Mouse (Mus musculus) CH12.LX (cell line): ENCODE data around the gene Olfr1241. TPM values are rescaled to one million over a fixed set of nuclear protein-coding genes. Genes with fewer than 3 reads are reported as not detected.

ENCODE experiments used
- DNase-seq: peaks from one replicate; pipeline ENCODE4 v3.0.0-alpha.2; 2013; ENCODE audit errors: extremely low read depth
- H3K27ac ChIP-seq: 2 replicates; pipeline ENCODE4 v1.5.1; 2012; ENCODE audit warnings: low read depth, mild to moderate bottlenecking, control low read depth, moderate library complexity; ENCODE audit not compliant: insufficient read depth
- H3K27me3 ChIP-seq: replicated peaks from 2 replicates; pipeline ENCODE3; 2012; ENCODE audit warnings: inconsistent platforms
- H3K36me3 ChIP-seq, 2 experiments: replicated peaks in 1 of 2; 2 replicates each; pipeline versions ENCODE3 to v1.6.1; 2012; ENCODE audit warnings: inconsistent platforms in 1 of 2, low read length in 1 of 2, mild to moderate bottlenecking in 1 of 2, mixed read lengths in 1 of 2, moderate library complexity in 1 of 2; ENCODE audit not compliant: control insufficient read depth in 1 of 2, insufficient read depth in 1 of 2
- H3K4me1 ChIP-seq, 2 experiments: 2 replicates each; pipeline ENCODE4 v1.6.1; 2012; ENCODE audit warnings: inconsistent platforms in 1 of 2, moderate library complexity in 1 of 2; ENCODE audit not compliant: insufficient read depth in 2 of 2, control insufficient read depth in 1 of 2
- H3K4me2 ChIP-seq: 2 replicates; pipeline ENCODE4 v1.6.1; 2012; ENCODE audit warnings: low read depth, mild to moderate bottlenecking, control low read depth; ENCODE audit not compliant: poor library complexity, insufficient read depth, severe bottlenecking
- H3K4me3 ChIP-seq, 3 experiments: fragments of 150-350 bp in 1 of 3; sonication (generic) in 1 of 3; replicated peaks in 1 of 3; 2 replicates each; pipeline versions ENCODE3 to v1.5.1; 2011 to 2012; ENCODE audit warnings: low read depth in 2 of 3, low read length in 2 of 3, mild to moderate bottlenecking in 2 of 3, moderate library complexity in 2 of 3, control low read depth in 1 of 3, improper control_type of control experiment in 1 of 3, inconsistent platforms in 1 of 3, mixed read lengths in 1 of 3; ENCODE audit not compliant: poor library complexity in 1 of 3
- H3K79me2 ChIP-seq: replicated peaks from 2 replicates; pipeline ENCODE4 v1.6.1; 2012; ENCODE audit warnings: mild to moderate bottlenecking, moderate library complexity; ENCODE audit not compliant: control insufficient read depth, poor library complexity, insufficient read depth, severe bottlenecking; ENCODE audit errors: extremely low read depth
- H3K9ac ChIP-seq: 2 replicates; pipeline ENCODE4 v1.6.1; 2012; ENCODE audit warnings: low read depth, mild to moderate bottlenecking, control low read depth, moderate library complexity; ENCODE audit not compliant: insufficient read depth
- H3K9me3 ChIP-seq: replicated peaks from 2 replicates; pipeline ENCODE3; 2012; ENCODE audit warnings: low read length, inconsistent platforms, mixed read lengths
- CTCF ChIP-seq, 2 experiments: IDR thresholded peaks in 1 of 2; conservative IDR thresholded peaks in 1 of 2; 2 replicates each; pipeline ENCODE4 v1.5.1; 2011 to 2012; ENCODE audit warnings: low read depth in 2 of 2, low read length in 2 of 2, improper control_type of control experiment in 1 of 2, inconsistent platforms in 1 of 2, mild to moderate bottlenecking in 1 of 2, moderate library complexity in 1 of 2
- E2F4 ChIP-seq: IDR thresholded peaks from 2 replicates; pipeline ENCODE4 v1.6.1; 2011; ENCODE audit warnings: low read depth, low read length, improper control_type of control experiment; ENCODE audit not compliant: insufficient replicate concordance
- ETS1 ChIP-seq: conservative IDR thresholded peaks from 2 replicates; pipeline ENCODE4 v1.6.1; 2012; ENCODE audit warnings: low read depth, mild to moderate bottlenecking, inconsistent platforms, low read length, improper control_type of control experiment, moderate library complexity
- GABPA ChIP-seq: IDR thresholded peaks from 2 replicates; pipeline ENCODE4 v1.6.1; 2012; ENCODE audit warnings: low read depth, low read length, improper control_type of control experiment, inconsistent platforms; ENCODE audit not compliant: insufficient replicate concordance
- HCFC1 ChIP-seq: IDR thresholded peaks from 2 replicates; pipeline ENCODE4 v1.6.1; 2012; ENCODE audit warnings: low read depth, mild to moderate bottlenecking, inconsistent platforms, low read length, improper control_type of control experiment
- IRF4 ChIP-seq: IDR thresholded peaks from 2 replicates; pipeline ENCODE4 v1.6.1; 2014; ENCODE audit warnings: low read depth, mild to moderate bottlenecking, inconsistent platforms, low read length, improper control_type of control experiment
- JUN ChIP-seq: IDR thresholded peaks from 2 replicates; pipeline ENCODE4 v1.6.1; 2011; ENCODE audit warnings: low read depth, mild to moderate bottlenecking, low read length, improper control_type of control experiment, moderate library complexity; ENCODE audit not compliant: insufficient read depth
- MAX ChIP-seq: IDR thresholded peaks from 2 replicates; pipeline ENCODE4 v1.6.1; 2011; ENCODE audit warnings: low read length, improper control_type of control experiment
- MAZ ChIP-seq: IDR thresholded peaks from 2 replicates; pipeline ENCODE4 v1.6.1; 2012; ENCODE audit warnings: low read depth, mild to moderate bottlenecking, inconsistent platforms, low read length, improper control_type of control experiment, moderate library complexity
- NELFE ChIP-seq: IDR thresholded peaks from 2 replicates; pipeline ENCODE4 v1.6.1; 2011; ENCODE audit warnings: low read depth, low read length, improper control_type of control experiment
- NRF1 ChIP-seq: IDR thresholded peaks from 2 replicates; pipeline ENCODE4 v1.6.1; 2014; ENCODE audit warnings: low read depth, mild to moderate bottlenecking, inconsistent platforms, low read length, improper control_type of control experiment, moderate library complexity
- PAX5 ChIP-seq: IDR thresholded peaks from 2 replicates; pipeline ENCODE4 v1.6.1; 2012; ENCODE audit warnings: low read length, inconsistent platforms, mixed read lengths
- UBTF ChIP-seq: IDR thresholded peaks from 2 replicates; pipeline ENCODE4 v1.6.1; 2012; ENCODE audit warnings: low read depth, mild to moderate bottlenecking, inconsistent platforms, low read length, improper control_type of control experiment, moderate library complexity
- USF1 ChIP-seq: IDR thresholded peaks from 2 replicates; pipeline ENCODE4 v1.6.1; 2014; ENCODE audit warnings: low read depth, mild to moderate bottlenecking, inconsistent platforms, low read length, improper control_type of control experiment
- ZNF384 ChIP-seq: IDR thresholded peaks from 2 replicates; pipeline ENCODE4 v1.6.1; 2012; ENCODE audit warnings: low read depth, low read length, improper control_type of control experiment, inconsistent platforms
- dilution Hi-C: fragments of 300-500 bp; cut with MboI; formaldehyde crosslinking; loops from 2 replicates; pipeline ENCODE4 v1.14.3; 2020; ENCODE audit warnings: low sequenced_read_pairs; ENCODE audit not compliant: extremely low pct_unique_long_range_greater_than_20kb, extremely low pct_ligation_motif_present
- in situ Hi-C: fragments of 300-500 bp; cut with MboI; formaldehyde crosslinking; loops from 3 replicates; pipeline ENCODE4 v1.14.3; 2019; ENCODE audit warnings: low sequenced_read_pairs, low pct_ligation_motif_present, low pct_unique_long_range_greater_than_20kb, mixed read lengths
- polyA plus RNA-seq: library from polyadenylated mRNA; unstranded; fragments of >175 nt; gene quantifications from 2 replicates; pipeline ENCODE4 v1.2.1, GENCODE M21; 2012; ENCODE audit warnings: low read depth; ENCODE audit not compliant: insufficient read length
- total RNA-seq, 2 experiments: library from RNA; depleted of rRNA; stranded (reverse); fragments of 300-350 nt in 1 of 2; fragments of >200 nt in 1 of 2; gene quantifications; 2 replicates each; pipeline ENCODE4 v1.2.3; 2012 to 2014

Gene Olfr1241
- total and polyA plus RNA-seq, 3 experiments = not detected

GRCm38 (mm10) chr2:89498235-89498634 is 11.3 kb upstream of the Olfr1241 start, which contains the start of gene Olfr1242:
Gene Olfr1242, minus strand, starts transcription at chr2:89498335.
- Histone ChIP-seq H3K36me3 (no peaks in the 10 kb centered on the region), H3K27me3 (no peaks in the 10 kb centered on the region), H3K9ac (no peak within 1 kb of the TSS), H3K79me2 (no peaks in the 10 kb centered on the region), H3K27ac (no peak within 1 kb of the TSS), H3K4me3 (no peak within 1 kb of the TSS), H3K4me2 (no peak within 1 kb of the TSS), H3K9me3 (peaks cover 2% of the 10 kb centered on the region), H3K4me1 (no peaks in the 10 kb centered on the region)
- DNase-seq = no peak
- in situ Hi-C loops = no loop called here
- dilution Hi-C loops = no loop called here
- TF ChIP-seq NRF1 (no peak), NELFE (no peak), MAZ (no peak), UBTF (no peak), ZNF384 (no peak)

- Histone ChIP-seq H3K4me2 (no peak within 1 kb of the TSS), H3K9ac (no peak within 1 kb of the TSS), H3K79me2 (no peaks in the 10 kb centered on the region), H3K4me3 (no peak within 1 kb of the TSS), H3K27ac (no peak within 1 kb of the TSS), H3K4me1 (no peaks in the 10 kb centered on the region), H3K27me3 (no peaks in the 10 kb centered on the region), H3K9me3 (peaks cover 20% of the 10 kb centered on the region), H3K36me3 (no peaks in the 10 kb centered on the region)
- in situ Hi-C loops (no loop called here), dilution Hi-C loops (no loop called here)
- no peak for DNase-seq
- TF ChIP-seq HCFC1 (no peak), UBTF (no peak), IRF4 (no peak), NELFE (no peak), CTCF (conservative IDR thresholded peaks at IDR 0.05 in 1 of 2, IDR thresholded peaks at IDR 0.05 in 1 of 2; ENCODE audit: low read depth in 2 of 2, low read length in 2 of 2) (no peak), PAX5 (no peak), MAX (no peak), MAZ (no peak), ETS1 (no peak), JUN (no peak), GABPA (no peak), E2F4 (no peak), USF1 (no peak)
Observed at GRCm38 (mm10) chr2:89442900-89443299, 44.0 kb downstream of the Olfr1241 start, which contains the start of gene Olfr1240. Gene Olfr1240, minus strand, starts transcription at chr2:89443000.

Other genes starting within 250 kb of the Olfr1241 start
- gene Olfr1228, start 233.1 kb downstream of the Olfr1241 start, total RNA-seq (2012; rRNA removed) = not detected in 2 replicates
- not detected in 2 replicates for gene Olfr1228, start 233.1 kb downstream of the Olfr1241 start, total RNA-seq (2014; rRNA removed)
- not detected in 2 replicates for gene Olfr1228, start 233.1 kb downstream of the Olfr1241 start, polyA plus RNA-seq
- not detected in 2 replicates for gene Olfr1229, start 199.1 kb downstream of the Olfr1241 start, total RNA-seq (2012; rRNA removed)
- gene Olfr1229, start 199.1 kb downstream of the Olfr1241 start, total RNA-seq (2014; rRNA removed) = not detected in 2 replicates
- not detected in 2 replicates for gene Olfr1229, start 199.1 kb downstream of the Olfr1241 start, polyA plus RNA-seq
- gene Olfr1230, start 189.9 kb downstream of the Olfr1241 start, total RNA-seq (2012; rRNA removed) = not detected in 2 replicates
- not detected in 2 replicates for gene Olfr1230, start 189.9 kb downstream of the Olfr1241 start, total RNA-seq (2014; rRNA removed)
- gene Olfr1230, start 189.9 kb downstream of the Olfr1241 start, polyA plus RNA-seq = not detected in 2 replicates
- not detected in 2 replicates for gene Olfr1231, start 180.1 kb downstream of the Olfr1241 start, total RNA-seq (2012; rRNA removed)
- not detected in 2 replicates for gene Olfr1231, start 180.1 kb downstream of the Olfr1241 start, total RNA-seq (2014; rRNA removed)
- not detected in 2 replicates for gene Olfr1231, start 180.1 kb downstream of the Olfr1241 start, polyA plus RNA-seq
- not detected in 2 replicates for gene Olfr1232, start 157.5 kb downstream of the Olfr1241 start, total RNA-seq (2012; rRNA removed)
- not detected in 2 replicates for gene Olfr1232, start 157.5 kb downstream of the Olfr1241 start, total RNA-seq (2014; rRNA removed)
- gene Olfr1232, start 157.5 kb downstream of the Olfr1241 start, polyA plus RNA-seq = not detected in 2 replicates
- not detected in 2 replicates for gene Olfr1233, start 144.7 kb downstream of the Olfr1241 start, total RNA-seq (2012; rRNA removed)
- gene Olfr1233, start 144.7 kb downstream of the Olfr1241 start, total RNA-seq (2014; rRNA removed) = not detected in 2 replicates
- gene Olfr1233, start 144.7 kb downstream of the Olfr1241 start, polyA plus RNA-seq = not detected in 2 replicates
- not detected in 2 replicates for gene Olfr1234, start 122.3 kb downstream of the Olfr1241 start, total RNA-seq (2012; rRNA removed)
- gene Olfr1234, start 122.3 kb downstream of the Olfr1241 start, total RNA-seq (2014; rRNA removed) = not detected in 2 replicates
- not detected in 2 replicates for gene Olfr1234, start 122.3 kb downstream of the Olfr1241 start, polyA plus RNA-seq
- gene Olfr1238, start 77.5 kb downstream of the Olfr1241 start, total RNA-seq (2012; rRNA removed) = not detected in 2 replicates
- not detected in 2 replicates for gene Olfr1238, start 77.5 kb downstream of the Olfr1241 start, total RNA-seq (2014; rRNA removed)
- gene Olfr1238, start 77.5 kb downstream of the Olfr1241 start, polyA plus RNA-seq = not detected in 2 replicates
- gene Olfr1239, start 66.7 kb downstream of the Olfr1241 start, total RNA-seq (2012; rRNA removed) = not detected in 2 replicates
- gene Olfr1239, start 66.7 kb downstream of the Olfr1241 start, total RNA-seq (2014; rRNA removed) = not detected in 2 replicates
- gene Olfr1239, start 66.7 kb downstream of the Olfr1241 start, polyA plus RNA-seq = not detected in 2 replicates
- gene Olfr1240, start 44.1 kb downstream of the Olfr1241 start, total RNA-seq (2012; rRNA removed) = not detected in 2 replicates
- gene Olfr1240, start 44.1 kb downstream of the Olfr1241 start, total RNA-seq (2014; rRNA removed) = not detected in 2 replicates
- not detected in 2 replicates for gene Olfr1240, start 44.1 kb downstream of the Olfr1241 start, polyA plus RNA-seq
- gene Olfr1242, start 11.2 kb upstream of the Olfr1241 start, total RNA-seq (2012; rRNA removed) = not detected in 2 replicates
- gene Olfr1242, start 11.2 kb upstream of the Olfr1241 start, total RNA-seq (2014; rRNA removed) = not detected in 2 replicates
- not detected in 2 replicates for gene Olfr1242, start 11.2 kb upstream of the Olfr1241 start, polyA plus RNA-seq
- not detected in 2 replicates for gene Olfr1243, start 44.4 kb upstream of the Olfr1241 start, total RNA-seq (2012; rRNA removed)
- not detected in 2 replicates for gene Olfr1243, start 44.4 kb upstream of the Olfr1241 start, total RNA-seq (2014; rRNA removed)
- gene Olfr1243, start 44.4 kb upstream of the Olfr1241 start, polyA plus RNA-seq = not detected in 2 replicates
- gene Olfr1245, start 91.3 kb upstream of the Olfr1241 start, total RNA-seq (2012; rRNA removed) = not detected in 2 replicates
- gene Olfr1245, start 91.3 kb upstream of the Olfr1241 start, total RNA-seq (2014; rRNA removed) = not detected in 2 replicates
- gene Olfr1245, start 91.3 kb upstream of the Olfr1241 start, polyA plus RNA-seq = not detected in 2 replicates
- gene Olfr1246, start 106.0 kb upstream of the Olfr1241 start, total RNA-seq (2012; rRNA removed) = not detected in 2 replicates
- gene Olfr1246, start 106.0 kb upstream of the Olfr1241 start, total RNA-seq (2014; rRNA removed) = not detected in 2 replicates
- not detected in 2 replicates for gene Olfr1246, start 106.0 kb upstream of the Olfr1241 start, polyA plus RNA-seq
- not detected in 2 replicates for gene Olfr1247, start 127.0 kb upstream of the Olfr1241 start, total RNA-seq (2012; rRNA removed)
- gene Olfr1247, start 127.0 kb upstream of the Olfr1241 start, total RNA-seq (2014; rRNA removed) = not detected in 2 replicates
- not detected in 2 replicates for gene Olfr1247, start 127.0 kb upstream of the Olfr1241 start, polyA plus RNA-seq
- not detected in 2 replicates for gene Olfr1248, start 131.1 kb upstream of the Olfr1241 start, total RNA-seq (2012; rRNA removed)
- gene Olfr1248, start 131.1 kb upstream of the Olfr1241 start, total RNA-seq (2014; rRNA removed) = not detected in 2 replicates
- not detected in 2 replicates for gene Olfr1248, start 131.1 kb upstream of the Olfr1241 start, polyA plus RNA-seq
- gene Olfr1249, start 147.9 kb upstream of the Olfr1241 start, total RNA-seq (2012; rRNA removed) = not detected in 2 replicates
- not detected in 2 replicates for gene Olfr1249, start 147.9 kb upstream of the Olfr1241 start, total RNA-seq (2014; rRNA removed)
- not detected in 2 replicates for gene Olfr1249, start 147.9 kb upstream of the Olfr1241 start, polyA plus RNA-seq
- 0.04 TPM in 1 of 2 replicates, not detected in the other for gene Olfr1250, start 174.3 kb upstream of the Olfr1241 start, total RNA-seq (2012; rRNA removed)
- gene Olfr1250, start 174.3 kb upstream of the Olfr1241 start, total RNA-seq (2014; rRNA removed) = not detected in 2 replicates
- not detected in 2 replicates for gene Olfr1250, start 174.3 kb upstream of the Olfr1241 start, polyA plus RNA-seq
- not detected in 2 replicates for gene Olfr1251, start 184.8 kb upstream of the Olfr1241 start, total RNA-seq (2012; rRNA removed)
- gene Olfr1251, start 184.8 kb upstream of the Olfr1241 start, total RNA-seq (2014; rRNA removed) = not detected in 2 replicates
- not detected in 2 replicates for gene Olfr1251, start 184.8 kb upstream of the Olfr1241 start, polyA plus RNA-seq
- not detected in 2 replicates for gene Olfr1252, start 237.9 kb upstream of the Olfr1241 start, total RNA-seq (2012; rRNA removed)
- not detected in 2 replicates for gene Olfr1252, start 237.9 kb upstream of the Olfr1241 start, total RNA-seq (2014; rRNA removed)
- not detected in 2 replicates for gene Olfr1252, start 237.9 kb upstream of the Olfr1241 start, polyA plus RNA-seq